Mouse (Mus musculus) embryonic facial prominence, embryonic 14.5 days (tissue): Measurements from ENCODE around the gene Ccdc93. TPM values are rescaled to one million over a fixed set of nuclear protein-coding genes. Genes with fewer than 3 reads are reported as not detected.

Experiments
- ATAC-seq: fragments of 200-750 bp; cut with Nextera tagmentation; 2 replicates; pipeline ENCODE4 v1.8.0; 2017; ENCODE audit warnings: low read depth, moderate number of reproducible peaks, moderate TSS enrichment
- DNase-seq: peaks from one replicate; pipeline ENCODE4 v3.0.0-alpha.2; 2015; ENCODE audit warnings: low spot score
- H3K27ac ChIP-seq: fragments of 300-500 bp; sonication (generic); replicated peaks from 2 replicates; pipeline ENCODE4 v1.5.1; 2014; ENCODE audit warnings: low read depth, mild to moderate bottlenecking, low read length, moderate library complexity
- H3K27me3 ChIP-seq: fragments of 300-500 bp; sonication (generic); replicated peaks from 2 replicates; pipeline ENCODE4 v1.6.1; 2014; ENCODE audit warnings: low read length; ENCODE audit not compliant: control insufficient read depth, insufficient read depth
- H3K36me3 ChIP-seq: fragments of 300-500 bp; sonication (generic); 2 replicates; pipeline ENCODE4 v1.6.1; 2014; ENCODE audit warnings: low read length, mixed read lengths; ENCODE audit not compliant: control insufficient read depth, insufficient read depth
- H3K4me1 ChIP-seq: fragments of 300-500 bp; sonication (generic); 2 replicates; pipeline ENCODE4 v1.6.1; 2014; ENCODE audit warnings: antibody characterized with exemption, low read length; ENCODE audit not compliant: control insufficient read depth, insufficient read depth
- H3K4me2 ChIP-seq: fragments of 300-500 bp; sonication (generic); 2 replicates; pipeline ENCODE4 v1.6.1; 2014; ENCODE audit warnings: low read depth, mild to moderate bottlenecking, low read length, moderate library complexity, mixed read lengths
- H3K4me3 ChIP-seq: fragments of 300-500 bp; sonication (generic); 2 replicates; pipeline ENCODE4 v1.5.1; 2014; ENCODE audit warnings: low read depth, mild to moderate bottlenecking, low read length
- H3K9ac ChIP-seq: fragments of 300-500 bp; sonication (generic); 2 replicates; pipeline ENCODE4 v1.6.1; 2014; ENCODE audit warnings: low read depth, mild to moderate bottlenecking, low read length, moderate library complexity, mixed read lengths
- H3K9me3 ChIP-seq: fragments of 300-500 bp; sonication (generic); 2 replicates; pipeline ENCODE4 v1.6.1; 2016; ENCODE audit warnings: low read length; ENCODE audit not compliant: control insufficient read depth
- WGBS: fragments of 180-500 bp; shearing (Covaris S2); extraction: QIAGEN DNeasy Blood & Tissue Kit; methylation state at CpG from one replicate; pipeline ENCODE4 v1.1.7; 2014; 5-methylcytosine and 5-hydroxymethylcytosine counted together
- polyA plus RNA-seq: library from polyadenylated mRNA; unstranded; fragments of >200 nt; fragmentation: Nextera tagmentation; extraction: Ambion mirVana; gene quantifications from 2 replicates; pipeline ENCODE4 v1.2.1, GENCODE M21; 2014

Ccdc93 gene
- polyA plus RNA-seq, 1 experiment from 2014 or later: 11.7 TPM

GRCm38 (mm10) chr1:121435981-121436380, 5.1 kb downstream of the Ccdc93 start:
- DNase-seq: no peak
- H3K4me2 ChIP-seq: no peak overlapping the region
- WGBS: 96% methylated on average over 7 of the region's 7 CpGs
- H3K27me3 ChIP-seq: no peaks in the 10 kb centered on the region
- no peak overlapping the region for H3K27ac ChIP-seq
- H3K9ac ChIP-seq: no peak overlapping the region
- H3K4me1 ChIP-seq: peaks cover 8% of the 10 kb centered on the region; the same call in 1 of the 2 replicates
- H3K4me3 ChIP-seq: no peak overlapping the region
- H3K36me3 ChIP-seq: peaks cover 44% of the 10 kb centered on the region
- no peak for ATAC-seq
- H3K9me3 ChIP-seq: no peaks in the 10 kb centered on the region

GRCm38 (mm10) chr1:121440535-121441381, 9.9 kb downstream of the Ccdc93 start:
- Histone ChIP-seq H3K4me3 (no peak overlapping the region), H3K9me3 (no peaks in the 10 kb centered on the region), H3K9ac (no peak overlapping the region), H3K27ac (no peak overlapping the region), H3K36me3 (peaks cover 76% of the 10 kb centered on the region), H3K4me1 (no peaks in the 10 kb centered on the region), H3K27me3 (no peaks in the 10 kb centered on the region), H3K4me2 (no peak overlapping the region)
- 63% methylated on average over 13 of the region's 13 CpGs for WGBS
- ATAC-seq (no peak), DNase-seq (peak; percentile 83)

DNA sequence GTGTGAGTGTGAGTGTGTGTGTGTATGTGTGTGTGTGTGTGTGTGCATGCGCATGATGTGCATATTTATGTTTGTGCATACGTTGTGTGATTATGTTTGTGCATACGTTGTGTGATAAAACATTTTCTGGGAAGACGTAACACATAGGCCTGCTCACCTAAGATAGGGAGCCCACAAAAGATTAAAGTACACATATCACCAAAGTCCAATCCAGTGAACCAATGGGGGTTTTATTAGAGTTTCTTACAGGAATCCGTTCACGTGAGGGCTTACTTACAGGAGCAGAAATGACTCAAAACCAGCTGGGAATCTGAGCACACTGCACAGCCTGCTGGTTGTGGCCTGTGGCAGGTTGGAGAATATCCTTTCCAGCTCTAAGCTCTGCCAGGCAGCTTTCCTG, 13.3 kb downstream of the Ccdc93 start:
- Histone ChIP-seq H3K4me3 (no peak overlapping the region), H3K4me2 (no peak overlapping the region), H3K9me3 (no peaks in the 10 kb centered on the region), H3K27ac (no peak overlapping the region), H3K27me3 (no peaks in the 10 kb centered on the region), H3K36me3 (peaks cover 77% of the 10 kb centered on the region), H3K9ac (no peak overlapping the region), H3K4me1 (no peaks in the 10 kb centered on the region)
- ATAC-seq (no peak), DNase-seq (no peak)
- 94% methylated on average over 6 of the region's 6 CpGs for WGBS

DNA sequence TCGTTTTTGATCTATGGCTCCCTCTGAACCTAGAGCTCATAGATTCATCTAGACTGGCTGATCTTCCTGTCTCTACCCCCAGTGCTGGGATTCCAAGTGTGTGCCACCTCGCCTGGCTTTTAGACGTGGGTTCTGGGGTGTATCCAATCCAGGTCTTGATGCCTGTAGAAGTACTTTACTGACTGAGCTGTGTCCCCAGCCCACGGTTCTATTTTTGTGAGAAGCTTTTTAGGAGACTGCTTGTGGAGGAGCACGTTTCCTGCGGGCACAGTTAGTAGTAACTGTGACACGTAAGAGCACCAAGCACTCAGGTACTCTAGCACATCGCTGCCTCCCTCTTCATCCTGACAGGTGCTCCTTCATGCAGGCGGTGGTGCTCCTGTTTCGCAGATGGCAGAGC, 16.4 kb downstream of the Ccdc93 start:
- WGBS: 96% methylated on average over 10 of the region's 10 CpGs
- peaks cover 67% of the 10 kb centered on the region for H3K36me3 ChIP-seq
- no peak overlapping the region for H3K4me3 ChIP-seq
- H3K9ac ChIP-seq: no peak overlapping the region
- no peaks in the 10 kb centered on the region for H3K9me3 ChIP-seq
- no peak for ATAC-seq
- no peak overlapping the region for H3K27ac ChIP-seq
- no peaks in the 10 kb centered on the region for H3K27me3 ChIP-seq
- no peak for DNase-seq
- no peak overlapping the region for H3K4me2 ChIP-seq
- no peaks in the 10 kb centered on the region; the same call in 1 of the 2 replicates for H3K4me1 ChIP-seq

GRCm38 (mm10) chr1:121448166-121448565, 17.3 kb downstream of the Ccdc93 start:
- Histone ChIP-seq H3K9ac (no peak overlapping the region), H3K4me3 (no peak overlapping the region), H3K27me3 (no peaks in the 10 kb centered on the region), H3K27ac (no peak overlapping the region), H3K36me3 (peaks cover 58% of the 10 kb centered on the region), H3K4me2 (no peak overlapping the region), H3K4me1 (no peaks in the 10 kb centered on the region; the same call in 1 of the 2 replicates), H3K9me3 (no peaks in the 10 kb centered on the region)
- ATAC-seq (no peak), DNase-seq (no peak)
- WGBS: 87% methylated on average over 19 of the region's 19 CpGs

DNA sequence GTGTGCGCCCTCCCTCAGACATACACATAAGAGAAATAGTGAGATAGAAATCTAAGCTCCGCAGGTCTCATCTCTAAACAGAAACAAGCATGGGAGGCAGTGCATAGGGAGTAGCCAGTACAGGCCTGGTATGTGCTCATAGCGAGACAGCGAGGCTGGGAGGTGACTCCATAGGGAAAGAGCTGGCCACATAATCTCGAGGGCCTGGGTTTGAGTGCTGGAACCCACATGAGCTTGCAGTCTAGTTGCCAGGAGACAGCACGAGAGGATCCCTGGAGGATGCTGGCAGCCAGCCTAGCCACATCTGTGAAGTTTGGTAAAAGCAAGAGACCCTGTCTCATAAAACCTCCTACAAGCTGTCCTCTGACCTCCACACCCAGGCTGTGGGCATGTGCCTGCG, 20.2 kb downstream of the Ccdc93 start:
- no peaks in the 10 kb centered on the region for H3K27me3 ChIP-seq
- H3K9ac ChIP-seq: no peak overlapping the region
- no peak overlapping the region for H3K4me3 ChIP-seq
- H3K4me2 ChIP-seq: no peak overlapping the region
- H3K36me3 ChIP-seq: peaks cover 36% of the 10 kb centered on the region
- no peaks in the 10 kb centered on the region; the same call in 1 of the 2 replicates for H3K4me1 ChIP-seq
- DNase-seq (peak; percentile 55), ATAC-seq (no peak)
- no peak overlapping the region for H3K27ac ChIP-seq
- WGBS: 78% methylated on average over 7 of the region's 7 CpGs
- H3K9me3 ChIP-seq: no peaks in the 10 kb centered on the region

DNA sequence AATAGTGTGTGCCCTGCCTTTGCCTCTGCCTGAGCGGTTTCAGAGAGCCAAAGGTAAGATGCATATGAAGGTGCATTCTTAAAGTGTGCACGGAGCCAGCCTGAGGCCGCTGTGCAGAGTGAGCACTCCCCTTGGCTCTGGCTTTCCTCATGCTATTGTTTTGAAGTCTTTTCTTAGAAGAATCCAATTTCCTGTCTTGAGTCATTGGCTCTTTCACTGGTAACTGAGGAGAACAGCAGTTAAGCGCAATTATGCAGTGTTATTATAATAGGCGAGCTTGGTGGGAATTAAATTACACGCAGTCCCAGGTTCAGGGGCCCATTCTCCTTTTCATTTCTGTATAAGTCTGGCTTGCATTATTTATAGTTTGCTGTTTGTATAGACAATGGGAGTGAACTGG, 21.6 kb downstream of the Ccdc93 start:
- H3K9ac ChIP-seq: no peak overlapping the region
- ATAC-seq: peak; percentile 71

GRCm38 (mm10) chr1:121453053-121453452, 22.2 kb downstream of the Ccdc93 start:
- Histone ChIP-seq H3K9me3 (no peaks in the 10 kb centered on the region), H3K27ac (no peak overlapping the region), H3K27me3 (no peaks in the 10 kb centered on the region), H3K9ac (no peak overlapping the region), H3K4me3 (no peak overlapping the region), H3K4me2 (no peak overlapping the region), H3K4me1 (no peaks in the 10 kb centered on the region; the same call in 1 of the 2 replicates), H3K36me3 (peaks cover 28% of the 10 kb centered on the region)
- WGBS: 80% methylated on average over 4 of the region's 4 CpGs
- no peak for DNase-seq
- ATAC-seq: no peak

More for the DNA sequence above, 21.6 kb downstream of the Ccdc93 start:
- peak; percentile 80 for DNase-seq
- peak overlapping the region; percentile 52; the same call in 1 of the 2 replicates for H3K27ac ChIP-seq
- H3K4me1 ChIP-seq: no peaks in the 10 kb centered on the region; the same call in 1 of the 2 replicates
- H3K9me3 ChIP-seq: no peaks in the 10 kb centered on the region
- no peaks in the 10 kb centered on the region for H3K27me3 ChIP-seq
- WGBS: 48% methylated on average over 6 of the region's 6 CpGs
- H3K4me2 ChIP-seq: no peak overlapping the region
- H3K36me3 ChIP-seq: peaks cover 32% of the 10 kb centered on the region
- no peak overlapping the region for H3K4me3 ChIP-seq

- DNase-seq: no peak
- H3K9me3 ChIP-seq: no peaks in the 10 kb centered on the region
- WGBS: 77% methylated on average over 6 of the region's 6 CpGs
- no peaks in the 10 kb centered on the region; the same call in 1 of the 2 replicates for H3K4me1 ChIP-seq
- H3K9ac ChIP-seq: no peak overlapping the region
- ATAC-seq: no peak
- no peak overlapping the region for H3K27ac ChIP-seq
- no peaks in the 10 kb centered on the region for H3K27me3 ChIP-seq
- H3K4me3 ChIP-seq: no peak overlapping the region
- peaks cover 9% of the 10 kb centered on the region for H3K36me3 ChIP-seq
- H3K4me2 ChIP-seq: no peak overlapping the region
Observed at GRCm38 (mm10) chr1:121454951-121455350, 24.1 kb downstream of the Ccdc93 start.
